Mouse (Mus musculus): ENCODE data around the gene Mrrf.

Mrrf gene

GRCm38 (mm10) chr2:36201756-36202610, 65.8 kb downstream of the Mrrf start:
- TF ChIP-seq NANOG (IDR thresholded peaks at IDR 0.05; ENCODE audit: borderline replicate concordance, low read length) (no peak), POU5F1 (IDR thresholded peaks at IDR 0.05; ENCODE audit: borderline replicate concordance, low read length) (no peak), CTCF (conservative IDR thresholded peaks at IDR 0.05; ENCODE audit: low read length) (no peak)
- Histone ChIP-seq H3K27me3 (ENCODE audit: insufficient read depth, low read length) (peaks cover 87% of the 10 kb centered on the region), H3K9me3 (ENCODE audit: low read length) (peaks cover 4% of the 10 kb centered on the region; the same call in 1 of the 2 replicates), H3K4me1 (replicated peaks; ENCODE audit: low read depth, low read length) (peaks cover 69% of the 10 kb centered on the region), H3K36me3 (ENCODE audit: insufficient read depth, low read length) (no peaks in the 10 kb centered on the region), H3K4me3 (replicated peaks; ENCODE audit: low read length) (peak overlapping the region; percentile 68; the same call in 1 of the 2 replicates)

- Histone ChIP-seq H3K9me3 (ENCODE audit: low read length) (peaks cover 4% of the 10 kb centered on the region; the same call in 1 of the 2 replicates), H3K36me3 (ENCODE audit: insufficient read depth, low read length) (no peaks in the 10 kb centered on the region), H3K4me1 (replicated peaks; ENCODE audit: low read depth, low read length) (peaks cover 65% of the 10 kb centered on the region), H3K27me3 (ENCODE audit: insufficient read depth, low read length) (peaks cover 87% of the 10 kb centered on the region), H3K4me3 (replicated peaks; ENCODE audit: low read length) (peak overlapping the region; percentile 68)
- TF ChIP-seq CTCF (conservative IDR thresholded peaks at IDR 0.05; ENCODE audit: low read length), result no peak
- TF ChIP-seq NANOG (IDR thresholded peaks at IDR 0.05; ENCODE audit: borderline replicate concordance, low read length), result no peak
- TF ChIP-seq POU5F1 (IDR thresholded peaks at IDR 0.05; ENCODE audit: borderline replicate concordance, low read length), result no peak
These were observed 66.4 kb downstream of the Mrrf start for GRCm38 (mm10) chr2:36202611-36202880.

- Histone ChIP-seq H3K27me3 (ENCODE audit: insufficient read depth, low read length) (peaks cover 84% of the 10 kb centered on the region), H3K9me3 (ENCODE audit: low read length) (peaks cover 4% of the 10 kb centered on the region; the same call in 1 of the 2 replicates), H3K36me3 (ENCODE audit: insufficient read depth, low read length) (no peaks in the 10 kb centered on the region), H3K4me3 (replicated peaks; ENCODE audit: low read length) (peak overlapping the region; percentile 68), H3K4me1 (replicated peaks; ENCODE audit: low read depth, low read length) (peaks cover 58% of the 10 kb centered on the region)
- TF ChIP-seq POU5F1 (IDR thresholded peaks at IDR 0.05; ENCODE audit: borderline replicate concordance, low read length) (no peak), NANOG (IDR thresholded peaks at IDR 0.05; ENCODE audit: borderline replicate concordance, low read length) (no peak), CTCF (conservative IDR thresholded peaks at IDR 0.05; ENCODE audit: low read length) (no peak)
These were observed 67.0 kb downstream of the Mrrf start for GRCm38 (mm10) chr2:36203011-36203825.

- Histone ChIP-seq H3K4me1 (replicated peaks; ENCODE audit: low read depth, low read length) (peaks cover 46% of the 10 kb centered on the region), H3K4me3 (replicated peaks; ENCODE audit: low read length) (no peak overlapping the region), H3K36me3 (ENCODE audit: insufficient read depth, low read length) (no peaks in the 10 kb centered on the region), H3K9me3 (ENCODE audit: low read length) (peaks cover 4% of the 10 kb centered on the region; the same call in 1 of the 2 replicates), H3K27me3 (ENCODE audit: insufficient read depth, low read length) (peaks cover 89% of the 10 kb centered on the region)
- 0 out of 2 replicates have a peak, but pooled peaks have one; percentile 26 for TF ChIP-seq NANOG (IDR thresholded peaks at IDR 0.05; ENCODE audit: borderline replicate concordance, low read length)
- no peak for TF ChIP-seq CTCF (conservative IDR thresholded peaks at IDR 0.05; ENCODE audit: low read length)
- TF ChIP-seq POU5F1 (IDR thresholded peaks at IDR 0.05; ENCODE audit: borderline replicate concordance, low read length), result no peak
These were observed 68.4 kb downstream of the Mrrf start for GRCm38 (mm10) chr2:36204595-36204994.

GRCm38 (mm10) chr2:36207071-36207470, 70.9 kb downstream of the Mrrf start:
- H3K4me1 ChIP-seq (replicated peaks; ENCODE audit: low read depth, low read length), result peaks cover 45% of the 10 kb centered on the region
- TF ChIP-seq POU5F1 (IDR thresholded peaks at IDR 0.05; ENCODE audit: borderline replicate concordance, low read length) (no peak), NANOG (IDR thresholded peaks at IDR 0.05; ENCODE audit: borderline replicate concordance, low read length) (no peak), CTCF (conservative IDR thresholded peaks at IDR 0.05; ENCODE audit: low read length) (no peak)
- H3K36me3 ChIP-seq (ENCODE audit: insufficient read depth, low read length), result no peaks in the 10 kb centered on the region
- H3K4me3 ChIP-seq (replicated peaks; ENCODE audit: low read length), result no peak overlapping the region
- H3K9me3 ChIP-seq (ENCODE audit: low read length), result no peaks in the 10 kb centered on the region
- peaks cover 89% of the 10 kb centered on the region for H3K27me3 ChIP-seq (ENCODE audit: insufficient read depth, low read length)

- no peak for TF ChIP-seq NANOG (IDR thresholded peaks at IDR 0.05; ENCODE audit: borderline replicate concordance, low read length)
- Histone ChIP-seq H3K27me3 (ENCODE audit: insufficient read depth, low read length) (peaks cover 78% of the 10 kb centered on the region), H3K9me3 (ENCODE audit: low read length) (no peaks in the 10 kb centered on the region), H3K4me3 (replicated peaks; ENCODE audit: low read length) (peak overlapping the region; percentile 73), H3K36me3 (ENCODE audit: insufficient read depth, low read length) (no peaks in the 10 kb centered on the region), H3K4me1 (replicated peaks; ENCODE audit: low read depth, low read length) (peaks cover 35% of the 10 kb centered on the region)
These were observed 74.6 kb downstream of the Mrrf start for GRCm38 (mm10) chr2:36210796-36211195.

GRCm38 (mm10) chr2:36211785-36212184, 75.6 kb downstream of the Mrrf start:
- Histone ChIP-seq H3K9me3 (ENCODE audit: low read length) (no peaks in the 10 kb centered on the region), H3K27me3 (ENCODE audit: insufficient read depth, low read length) (peaks cover 78% of the 10 kb centered on the region), H3K4me1 (replicated peaks; ENCODE audit: low read depth, low read length) (peaks cover 42% of the 10 kb centered on the region), H3K36me3 (ENCODE audit: insufficient read depth, low read length) (no peaks in the 10 kb centered on the region), H3K4me3 (replicated peaks; ENCODE audit: low read length) (no peak overlapping the region)
- TF ChIP-seq CTCF (conservative IDR thresholded peaks at IDR 0.05; ENCODE audit: low read length) (no peak), NANOG (IDR thresholded peaks at IDR 0.05; ENCODE audit: borderline replicate concordance, low read length) (no peak), POU5F1 (IDR thresholded peaks at IDR 0.05; ENCODE audit: borderline replicate concordance, low read length) (no peak)

- Histone ChIP-seq H3K36me3 (ENCODE audit: insufficient read depth, low read length) (no peaks in the 10 kb centered on the region), H3K4me1 (replicated peaks; ENCODE audit: low read depth, low read length) (peaks cover 55% of the 10 kb centered on the region), H3K4me3 (replicated peaks; ENCODE audit: low read length) (no peak overlapping the region), H3K9me3 (ENCODE audit: low read length) (no peaks in the 10 kb centered on the region), H3K27me3 (ENCODE audit: insufficient read depth, low read length) (peaks cover 71% of the 10 kb centered on the region)
- no peak for TF ChIP-seq POU5F1 (IDR thresholded peaks at IDR 0.05; ENCODE audit: borderline replicate concordance, low read length)
- TF ChIP-seq NANOG (IDR thresholded peaks at IDR 0.05; ENCODE audit: borderline replicate concordance, low read length), result no peak
- TF ChIP-seq CTCF (conservative IDR thresholded peaks at IDR 0.05; ENCODE audit: low read length), result no peak
These were observed 76.9 kb downstream of the Mrrf start for GRCm38 (mm10) chr2:36213108-36213507.
